Mouse (Mus musculus) common myeloid progenitor, adult 5-6 weeks (primary cell): ENCODE results near the gene Hist2h4. TPM values are rescaled to one million over a fixed set of nuclear protein-coding genes. Genes with fewer than 3 reads are reported as not detected.
"Not testable (repeated sequence)": the region's sequence is repeated elsewhere in the genome, so short reads cannot be mapped to it uniquely, and the experiment has no call there.

Source experiments
- ATAC-seq: replicated peaks from 2 replicates; pipeline ENCODE4 v1.8.0; 2016; ENCODE audit warnings: low read depth, mild to moderate bottlenecking, moderate TSS enrichment, inconsistent platforms; ENCODE audit not compliant: poor library complexity, severe bottlenecking
- total RNA-seq: library from RNA; stranded (forward); fragments of 200-1000, 187-1606 nt; gene quantifications from 2 replicates; pipeline ENCODE4 v1.2.3, GENCODE M21; 2017

The Hist2h4 gene
- 101 and 120 TPM in 2 replicates for total RNA-seq

GRCm38 (mm10) chr3:96262979-96263550 lies at the start of gene Hist2h4:
Gene Hist2h4, minus strand, starts transcription at chr3:96263311.
- ATAC-seq: peak; percentile 86

- 0 out of 2 replicates have a peak, but pooled peaks have one; percentile 42 for ATAC-seq
Measured at GRCm38 (mm10) chr3:96312341-96313098, 49.4 kb upstream of the Hist2h4 start.

GRCm38 (mm10) chr3:96309441-96309840 lies 46.3 kb upstream of the Hist2h4 start:
- no peak for ATAC-seq

GRCm38 (mm10) chr3:96306506-96306905 lies 43.4 kb upstream of the Hist2h4 start:
- ATAC-seq: no peak

- no peak for ATAC-seq
Measured at GRCm38 (mm10) chr3:96302076-96302475, 39.0 kb upstream of the Hist2h4 start.

GRCm38 (mm10) chr3:96300706-96301529 lies 37.8 kb upstream of the Hist2h4 start:
- peak; percentile 93 for ATAC-seq

- ATAC-seq: no peak
Measured at GRCm38 (mm10) chr3:96299562-96299961, 36.5 kb upstream of the Hist2h4 start.

- no peak for ATAC-seq
Measured at GRCm38 (mm10) chr3:96298360-96298759, 35.2 kb upstream of the Hist2h4 start.

GRCm38 (mm10) chr3:96293787-96294186 lies 30.7 kb upstream of the Hist2h4 start, which contains the start of gene Fcgr1:
Gene Fcgr1, minus strand, starts transcription at chr3:96293969.
- peak; percentile 97 for ATAC-seq

- no peak; the same call in 1 of the 2 replicates for ATAC-seq
Measured at GRCm38 (mm10) chr3:96293368-96293767, 30.3 kb upstream of the Hist2h4 start.

- no peak for ATAC-seq
Measured at GRCm38 (mm10) chr3:96292641-96293040, 29.5 kb upstream of the Hist2h4 start.

GRCm38 (mm10) chr3:96290727-96291126 lies 27.6 kb upstream of the Hist2h4 start:
- not testable (repeated sequence) for ATAC-seq

- ATAC-seq: no peak
Measured at GRCm38 (mm10) chr3:96289201-96289600, 26.1 kb upstream of the Hist2h4 start.

- ATAC-seq: not testable (repeated sequence)
Measured at GRCm38 (mm10) chr3:96287334-96287733, 24.2 kb upstream of the Hist2h4 start.

- ATAC-seq: peak; percentile 68
Measured at GRCm38 (mm10) chr3:96284457-96284856, 21.3 kb upstream of the Hist2h4 start.

GRCm38 (mm10) chr3:96280660-96281059 lies 17.5 kb upstream of the Hist2h4 start:
- ATAC-seq: no peak

- peak; percentile 88 for ATAC-seq
Measured at GRCm38 (mm10) chr3:96277800-96278624, 14.9 kb upstream of the Hist2h4 start.

- ATAC-seq: peak; percentile 46; the same call in 1 of the 2 replicates
Measured at GRCm38 (mm10) chr3:96277428-96277799, 14.3 kb upstream of the Hist2h4 start.

- ATAC-seq: peak; percentile 20; the same call in 1 of the 2 replicates
Measured at GRCm38 (mm10) chr3:96273591-96274465, 10.7 kb upstream of the Hist2h4 start.
